Comparison of ENCODE assay signal across 10 mouse cellular contexts in genomic region chr6:134157533-134158115, GRCm38 (mm10).
DNase-seq lines count a peak whose midpoint lies in the region; ATAC-seq and TF ChIP-seq lines count a peak whose summit lies in the region.
"Had no signal": no experiment of that assay in that cellular context is flagged by ENCODE, and none has a peak within 500 bp of the region (broad histone marks: within the 10 kb centered on the region; RNA-seq: fewer than 3 reads in every experiment).

No protein-coding gene starts in this region.

- no peaks in the 10 kb centered on the region for H3K27me3 ChIP-seq in kidney, embryonic 16.5 days (ENCODE audit: insufficient read depth, low read length)
- no peaks in the 10 kb centered on the region for H3K27me3 ChIP-seq in hindbrain, embryonic 10.5 days (ENCODE audit: insufficient read depth, poor library complexity, severe bottlenecking)
- no peaks in the 10 kb centered on the region for H3K27me3 ChIP-seq in midbrain, embryonic 14.5 days (ENCODE audit: control insufficient read depth, insufficient read depth, low read length)
- H3K27me3 ChIP-seq: limb, embryonic 15.5 days had no signal

- no peak overlapping the region for H3K27ac ChIP-seq in kidney, embryonic 16.5 days (ENCODE audit: low read length)
- no peak overlapping the region for H3K27ac ChIP-seq in hindbrain, embryonic 10.5 days
- H3K27ac ChIP-seq in midbrain, embryonic 14.5 days (replicated peaks; ENCODE audit: low read depth, low read length), result no peak overlapping the region
- H3K27ac ChIP-seq: limb, embryonic 15.5 days had no signal

- TF ChIP-seq POLR2A in brain, embryonic 14.5 days (IDR thresholded peaks at IDR 0.05; ENCODE audit: borderline replicate concordance, extremely low read depth, insufficient read depth, insufficient read length, poor library complexity, severe bottlenecking), result no peak

- peaks cover 15% of the 10 kb centered on the region for H3K4me1 ChIP-seq in kidney, embryonic 16.5 days (ENCODE audit: insufficient read depth, low read length)
- peaks cover 52% of the 10 kb centered on the region for H3K4me1 ChIP-seq in hindbrain, embryonic 10.5 days (replicated peaks)
- H3K4me1 ChIP-seq in midbrain, embryonic 14.5 days (ENCODE audit: control insufficient read depth, insufficient read depth, low read length), result peaks cover 27% of the 10 kb centered on the region

- no peak overlapping the region for H3K4me2 ChIP-seq in kidney, embryonic 16.5 days (replicated peaks; ENCODE audit: low read depth, low read length)
- H3K4me2 ChIP-seq in midbrain, embryonic 14.5 days (ENCODE audit: low read length), result 0 out of 2 replicates have a peak overlapping the region, but pooled peaks have one; percentile 13
- H3K4me2 ChIP-seq: limb, embryonic 15.5 days had no signal

- H3K36me3 ChIP-seq in kidney, embryonic 16.5 days (ENCODE audit: insufficient read depth, low read length), result 0 out of 2 replicates have a peak, but pooled peaks cover 5% of the 10 kb centered on the region
- peaks cover 12% of the 10 kb centered on the region; the same call in 1 of the 2 replicates for H3K36me3 ChIP-seq in hindbrain, embryonic 10.5 days
- peaks cover 4% of the 10 kb centered on the region; the same call in 1 of the 2 replicates for H3K36me3 ChIP-seq in midbrain, embryonic 14.5 days (ENCODE audit: control insufficient read depth, insufficient read depth, low read length)
- H3K36me3 ChIP-seq: limb, embryonic 15.5 days had no signal

- no peak for TF ChIP-seq CTCF in brain, embryonic 14.5 days (IDR thresholded peaks at IDR 0.05; ENCODE audit: borderline replicate concordance, extremely low read depth, insufficient read depth, insufficient read length)

- no peaks in the 10 kb centered on the region for H3K9me3 ChIP-seq in kidney, embryonic 16.5 days (ENCODE audit: low read length)
- H3K9me3 ChIP-seq in hindbrain, embryonic 10.5 days, result no peaks in the 10 kb centered on the region
- no peaks in the 10 kb centered on the region for H3K9me3 ChIP-seq in midbrain, embryonic 14.5 days (ENCODE audit: control insufficient read depth, low read length)
- H3K9me3 ChIP-seq: limb, embryonic 15.5 days had no signal

- peak; percentile 57; the same call in 1 of the 2 replicates for ATAC-seq in kidney, embryonic 16.5 days (ENCODE audit: low FRiP score, low TSS enrichment)
- peak; percentile 76; the same call in 1 of the 2 replicates for ATAC-seq in midbrain, embryonic 14.5 days (ENCODE audit: low FRiP score, low TSS enrichment)
- no peak for ATAC-seq in monocyte, adult 5-6 weeks (replicated peaks; ENCODE audit: insufficient number of reproducible peaks, low FRiP score, low TSS enrichment, poor library complexity, severe bottlenecking)

- H3K4me3 ChIP-seq in kidney, embryonic 16.5 days (ENCODE audit: low read length), result no peak overlapping the region
- H3K4me3 ChIP-seq in hindbrain, embryonic 10.5 days, result no peak overlapping the region
- H3K4me3 ChIP-seq in midbrain, embryonic 14.5 days (replicated peaks; ENCODE audit: low read depth, low read length), result no peak overlapping the region
- H3K4me3 ChIP-seq: limb, embryonic 15.5 days had no signal

- H3K9ac ChIP-seq in kidney, embryonic 16.5 days (replicated peaks; ENCODE audit: low read length), result no peak overlapping the region
- H3K9ac ChIP-seq in midbrain, embryonic 14.5 days (replicated peaks; ENCODE audit: low read length), result no peak overlapping the region
- H3K9ac ChIP-seq: limb, embryonic 15.5 days had no signal

- no peak for DNase-seq in kidney, adult 18-20 months
- peak; percentile 86 for DNase-seq in brain, embryonic 14.5 days (ENCODE audit: low read depth)
- DNase-seq in hindbrain, embryonic 10.5 days (ENCODE audit: low spot score), result peak; percentile 25
- DNase-seq in midbrain, embryonic 14.5 days, result peak; percentile 67
- DNase-seq in kidney, postnatal 25 days, result no peak
- DNase-seq in adrenal gland, adult (ENCODE audit: inconsistent age in 2 of 2, low spot score in 1 of 2), result no peak
- DNase-seq: kidney, postnatal 14 days had no signal

- 26% methylated on average over 6 of the region's 6 CpGs for WGBS in kidney, embryonic 16.5 days
- 51% methylated on average over 6 of the region's 6 CpGs for WGBS in hindbrain, embryonic 10.5 days
- WGBS in midbrain, embryonic 14.5 days, result 28% methylated on average over 6 of the region's 6 CpGs

Comparison
In these comparisons a context has a peak if more than half of its experiments do, and no peak if none do; other contexts are left out.
1. DNase-seq: peak in brain, embryonic 14.5 days (single experiment), hindbrain, embryonic 10.5 days (single experiment) and midbrain, embryonic 14.5 days (single experiment); none in kidney, adult 18-20 months (single experiment), kidney, postnatal 25 days (0 of 2) and adrenal gland, adult (0 of 2).